Mouse (Mus musculus) heart, postnatal 10 days (tissue): ENCODE measurements around the gene Zbtb9. TPM values are rescaled to one million over a fixed set of nuclear protein-coding genes. Genes with fewer than 3 reads are reported as not detected.

ENCODE experiments used
- microRNA-seq, 2 experiments: library from miRNA; unstranded; fragments of <30 nt; microRNA quantifications; one replicate each; pipeline ENCODE4 v1.2.0; 2022
- total RNA-seq, 2 experiments: library from RNA; stranded (reverse); gene quantifications; 2 replicates each; pipeline ENCODE4 v1.2.3; 2021

Gene Zbtb9
- total RNA-seq, 2 experiments from 2014 or later, result 2.7 to 4.9 TPM

Small RNA genes lying within 50 kb of the gene (microRNA-seq; reads per million reads assigned to microRNA genes)
- gene Mir3083 (0.35 to 0.95 reads per million in 2 experiments), gene Mir6968 (0.24 to 0.70 reads per million in 2 experiments)

Other genes with a start within 250 kb of the Zbtb9 start
- 10 to 100 TPM; 35.7 to 38.2 TPM for gene Bnip1, start 192.1 kb upstream of the Zbtb9 start, total RNA-seq
- gene Nkx2-5, start 128.2 kb upstream of the Zbtb9 start, total RNA-seq, result 10 to 100 TPM; 77.5 to 93.1 TPM
- 1 to 10 TPM; 3.9 to 4.1 TPM for gene Kifc5b, start 56.1 kb upstream of the Zbtb9 start, total RNA-seq
- gene Phf1, start 40.1 kb upstream of the Zbtb9 start, total RNA-seq, result 10 to 100 TPM; 10.1 to 12.4 TPM
- gene Cuta, start 33.6 kb upstream of the Zbtb9 start, total RNA-seq, result 100 to 1,000 TPM; 102 to 105 TPM
- 10 to 100 TPM in 1 of 2 experiments, 1 to 10 TPM in 1; 9.3 to 10.8 TPM for gene Syngap1, start 31.9 kb upstream of the Zbtb9 start, total RNA-seq
- gene Bak1, start 55.8 kb downstream of the Zbtb9 start, total RNA-seq, result 10 to 100 TPM; 40.4 to 43.2 TPM
- 1 to 10 TPM; 8.0 to 9.0 TPM for gene Itpr3, start 84.1 kb downstream of the Zbtb9 start, total RNA-seq
- gene Uqcc2, start 160.7 kb downstream of the Zbtb9 start, total RNA-seq, result 100 to 1,000 TPM; 278 to 279 TPM
- 1 to 10 TPM; 9.2 to 10.0 TPM for gene Ip6k3, start 194.6 kb downstream of the Zbtb9 start, total RNA-seq
- gene Lemd2, start 231.3 kb downstream of the Zbtb9 start, total RNA-seq, result 10 to 100 TPM; 32.3 to 32.6 TPM